Mouse (Mus musculus) brown adipose tissue, adult 24 weeks (tissue): ENCODE results near the gene Tnfsf13. TPM values are rescaled to one million over a fixed set of nuclear protein-coding genes. Genes with fewer than 3 reads are reported as not detected.
"Not testable (repeated sequence)": the region's sequence is repeated elsewhere in the genome, so short reads cannot be mapped to it uniquely, and the experiment has no call there.

ENCODE experiments used
- H3K27ac ChIP-seq: fragments of 200-500 bp; replicated peaks from 2 replicates; pipeline ENCODE4 v1.5.1; 2012; ENCODE audit warnings: low read depth, mild to moderate bottlenecking, low read length
- H3K4me1 ChIP-seq: fragments of 200-500 bp; 2 replicates; pipeline ENCODE4 v1.6.1; 2012; ENCODE audit warnings: low read length, mixed read lengths; ENCODE audit not compliant: control insufficient read depth, insufficient read depth, insufficient read length
- H3K4me3 ChIP-seq: fragments of 200-500 bp; 2 replicates; pipeline ENCODE4 v1.5.1; 2012; ENCODE audit warnings: low read depth, mild to moderate bottlenecking, low read length, moderate library complexity; ENCODE audit not compliant: insufficient read depth
- polyA plus RNA-seq: library from polyadenylated mRNA; stranded (reverse); fragments of >200 nt; gene quantifications from 2 replicates; pipeline ENCODE4 v1.2.4, GENCODE M21; 2012; ENCODE audit not compliant: missing spikeins, insufficient read depth, insufficient read length

Gene Tnfsf13
- polyA plus RNA-seq, 1 experiment, result 4.9 TPM

- no peaks in the 10 kb centered on the region for H3K4me1 ChIP-seq
These were observed 24.2 kb upstream of the Tnfsf13 start for GRCm38 (mm10) chr11:69709554-69710446.

GRCm38 (mm10) chr11:69708614-69709265, 23.2 kb upstream of the Tnfsf13 start:
- Histone ChIP-seq H3K4me3 (no peak overlapping the region), H3K27ac (no peak overlapping the region), H3K4me1 (no peaks in the 10 kb centered on the region)

More at GRCm38 (mm10) chr11:69709554-69710446, 24.2 kb upstream of the Tnfsf13 start:
- H3K27ac ChIP-seq, result no peak overlapping the region
- no peak overlapping the region for H3K4me3 ChIP-seq

- Histone ChIP-seq H3K27ac (no peak overlapping the region), H3K4me3 (no peak overlapping the region), H3K4me1 (no peaks in the 10 kb centered on the region)
These were observed 22.3 kb upstream of the Tnfsf13 start for GRCm38 (mm10) chr11:69707873-69708381.

DNA sequence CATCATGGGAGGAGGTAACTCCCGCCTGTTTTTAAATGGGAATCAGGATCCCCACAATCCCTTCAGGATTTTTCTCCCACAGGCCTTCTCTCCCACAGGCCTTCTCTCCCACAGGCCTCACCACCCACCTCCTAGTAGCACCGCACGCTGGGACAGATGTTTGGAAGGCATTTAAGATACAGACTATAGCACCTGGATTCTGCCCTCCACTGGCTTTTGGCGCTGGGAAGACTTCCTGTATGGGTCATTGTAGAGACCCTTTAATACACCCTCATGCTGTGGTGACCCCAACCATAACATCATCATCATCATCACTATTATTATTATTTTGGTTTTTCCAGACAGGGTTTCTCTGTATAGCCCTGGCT, 21.9 kb upstream of the Tnfsf13 start:
- H3K4me3 ChIP-seq, result no peak overlapping the region
- H3K27ac ChIP-seq, result no peak overlapping the region
- no peaks in the 10 kb centered on the region for H3K4me1 ChIP-seq

DNA sequence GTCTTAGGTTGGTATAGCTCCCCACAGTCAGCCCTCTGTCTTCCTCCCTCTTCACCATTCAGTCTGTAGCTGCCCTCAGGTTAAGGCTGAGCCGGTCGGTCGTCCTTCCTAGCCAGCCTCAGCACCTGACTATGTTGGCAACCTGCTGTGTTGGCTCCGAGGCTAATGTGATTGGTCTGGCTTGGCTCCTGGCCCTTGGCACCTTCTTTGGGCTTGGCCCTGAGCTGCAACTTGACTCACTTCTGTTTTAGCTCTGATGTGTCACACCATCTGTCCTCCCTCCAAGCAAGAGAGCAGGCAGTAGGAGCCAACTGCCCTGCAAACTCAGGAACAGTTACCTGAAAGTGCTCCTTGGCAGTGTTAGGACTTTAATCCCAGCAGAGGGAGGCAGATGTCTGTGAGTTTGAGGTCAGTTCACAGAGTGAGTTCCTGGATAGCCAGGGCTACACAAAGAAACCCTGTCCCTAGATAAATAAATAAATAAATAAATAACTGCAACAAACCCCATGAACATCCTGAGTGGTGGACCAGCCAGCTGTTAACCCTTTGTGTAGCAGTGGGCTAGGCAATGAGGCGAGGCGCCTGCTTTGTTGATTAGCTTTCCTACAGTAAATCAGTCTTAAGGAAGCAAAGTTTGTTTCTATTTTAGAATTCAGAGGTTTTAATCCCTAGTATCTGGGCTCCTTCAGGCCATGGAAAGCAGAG, 21.3 kb upstream of the Tnfsf13 start:
- Histone ChIP-seq H3K27ac (no peak overlapping the region), H3K4me1 (no peaks in the 10 kb centered on the region), H3K4me3 (no peak overlapping the region)

GRCm38 (mm10) chr11:69704613-69705010, 19.0 kb upstream of the Tnfsf13 start:
- Histone ChIP-seq H3K4me1 (no peaks in the 10 kb centered on the region), H3K4me3 (no peak overlapping the region), H3K27ac (no peak overlapping the region)

- no peaks in the 10 kb centered on the region for H3K4me1 ChIP-seq
- H3K27ac ChIP-seq, result no peak overlapping the region
- no peak overlapping the region for H3K4me3 ChIP-seq
These were observed 18.4 kb upstream of the Tnfsf13 start for GRCm38 (mm10) chr11:69703814-69704612.

- not testable (repeated sequence) for H3K4me3 ChIP-seq, H3K4me1 ChIP-seq, H3K27ac ChIP-seq
These were observed 17.8 kb upstream of the Tnfsf13 start for GRCm38 (mm10) chr11:69703381-69703780.

DNA sequence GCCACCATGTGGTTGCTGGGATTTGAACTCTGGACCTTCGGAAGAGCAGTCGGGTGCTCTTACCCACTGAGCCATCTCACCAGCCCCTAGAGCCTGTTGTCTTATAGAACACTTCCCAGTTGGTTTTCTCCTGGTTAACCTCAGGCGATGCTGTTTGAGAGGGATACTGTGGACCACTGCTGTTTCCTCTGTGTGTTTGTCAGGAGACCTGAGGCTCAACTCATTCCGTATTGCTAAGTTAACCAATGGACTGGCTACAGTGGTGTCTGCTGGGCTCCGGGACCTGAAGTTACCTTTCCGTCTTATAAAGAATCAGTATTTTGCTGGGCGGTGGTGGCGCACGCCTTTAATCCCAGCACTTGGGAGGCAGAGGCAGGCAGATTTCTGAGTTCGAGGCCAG, 17.3 kb upstream of the Tnfsf13 start:
- H3K4me3 ChIP-seq, H3K4me1 ChIP-seq: not testable (repeated sequence)

DNA sequence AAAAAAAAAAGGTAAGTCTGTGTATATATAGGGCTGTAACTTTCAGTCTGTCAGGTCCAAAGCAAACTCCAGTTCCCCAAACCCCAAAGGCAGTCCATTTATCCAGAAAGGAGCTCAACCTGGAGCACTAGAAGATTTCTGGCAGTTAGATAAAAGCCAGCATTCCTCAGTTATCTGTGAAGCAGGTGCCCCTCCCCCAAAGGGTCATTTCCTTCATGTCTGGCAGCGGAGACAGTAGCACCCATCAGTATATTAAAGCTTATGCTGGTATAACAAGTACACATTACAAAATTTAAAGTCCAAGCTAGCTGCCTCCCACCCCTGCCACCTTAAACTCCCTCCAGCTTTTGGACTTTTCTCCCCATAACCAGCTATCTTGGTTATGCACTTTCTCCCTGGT, 14.0 kb upstream of the Tnfsf13 start:
- Histone ChIP-seq H3K4me1 (no peaks in the 10 kb centered on the region), H3K4me3 (no peak overlapping the region), H3K27ac (no peak overlapping the region)

More for the DNA sequence above, 17.3 kb upstream of the Tnfsf13 start:
- not testable (repeated sequence) for H3K27ac ChIP-seq

DNA sequence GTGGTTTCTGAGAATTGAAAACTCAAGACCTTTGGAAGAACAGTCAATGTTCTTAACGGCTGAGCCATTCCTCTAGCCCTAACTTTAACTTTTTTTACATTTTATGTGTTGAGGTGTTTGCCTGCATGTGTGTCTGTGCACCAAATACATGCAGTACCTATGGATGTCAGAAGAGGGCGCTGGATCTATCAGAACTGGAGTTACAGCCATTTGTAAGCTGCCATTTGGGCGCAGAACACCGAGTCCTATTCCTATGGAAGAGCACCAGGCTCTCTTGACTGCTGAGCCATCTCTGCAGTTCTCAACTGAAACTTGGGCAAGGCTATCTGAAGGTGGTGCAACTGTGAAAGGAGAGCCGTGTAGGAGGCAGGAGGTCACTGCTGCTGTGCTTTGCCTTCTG, 13.0 kb upstream of the Tnfsf13 start:
- no peak overlapping the region for H3K27ac ChIP-seq
- H3K4me1 ChIP-seq, result no peaks in the 10 kb centered on the region
- no peak overlapping the region for H3K4me3 ChIP-seq

DNA sequence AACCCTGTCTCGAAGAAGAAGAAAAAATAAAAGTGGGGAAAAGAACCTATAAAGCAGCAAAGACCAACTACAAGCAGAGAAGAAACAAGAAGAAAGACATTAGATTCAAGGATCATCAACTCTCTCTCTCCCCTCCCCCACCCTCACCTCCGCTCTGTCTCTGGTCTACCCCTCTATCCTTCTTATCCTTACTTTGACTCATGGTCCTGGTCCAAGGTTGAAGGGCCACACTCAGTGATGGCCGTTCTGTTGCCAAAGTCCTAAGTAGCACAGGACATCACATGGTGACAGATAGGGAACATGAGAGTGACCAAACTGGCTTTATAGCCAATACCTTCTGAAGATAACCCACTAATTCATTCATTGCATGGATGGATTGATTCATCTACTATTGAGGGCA, 11.8 kb upstream of the Tnfsf13 start:
- Histone ChIP-seq H3K4me3 (no peak overlapping the region), H3K4me1 (0 out of 2 replicates have a peak, but pooled peaks cover 3% of the 10 kb centered on the region), H3K27ac (no peak overlapping the region)

GRCm38 (mm10) chr11:69695361-69696181, 10.0 kb upstream of the Tnfsf13 start, which contains the start of the genes Tnfsf12 and Tnfsfm13:
Tnfsf12 (minus strand) TSS chr11:69695849.
Tnfsfm13 (minus strand) TSS chr11:69696098.
- H3K4me3 ChIP-seq, result peak within 1 kb of the TSS; percentile 78
- H3K4me1 ChIP-seq, result 0 out of 2 replicates have a peak, but pooled peaks cover 3% of the 10 kb centered on the region
- peak within 1 kb of the TSS; percentile 81 for H3K27ac ChIP-seq

GRCm38 (mm10) chr11:69695046-69695360, 9.4 kb upstream of the Tnfsf13 start:
- H3K4me1 ChIP-seq, result 0 out of 2 replicates have a peak, but pooled peaks cover 3% of the 10 kb centered on the region
- H3K4me3 ChIP-seq, result peak overlapping the region; percentile 78
- H3K27ac ChIP-seq, result peak overlapping the region; percentile 81
